Mouse (Mus musculus) ES-E14 (cell line): ENCODE measurements around the gene Slc35a2.

ENCODE experiments used
- CHD2 ChIP-seq: IDR thresholded peaks from 2 replicates; pipeline ENCODE4 v1.6.1; 2014; ENCODE audit warnings: mild to moderate bottlenecking, low read depth, low read length, inconsistent platforms
- HCFC1 ChIP-seq: IDR thresholded peaks from 2 replicates; pipeline ENCODE4 v1.6.1; 2012; ENCODE audit warnings: low read length, inconsistent platforms, borderline replicate concordance; ENCODE audit not compliant: insufficient read depth
- MAFK ChIP-seq: IDR thresholded peaks from 2 replicates; pipeline ENCODE4 v1.6.1; 2014; ENCODE audit warnings: mild to moderate bottlenecking, low read depth, low read length, inconsistent platforms; ENCODE audit not compliant: insufficient read depth
- ZNF384 ChIP-seq: IDR thresholded peaks from 2 replicates; pipeline ENCODE4 v1.6.1; 2012; ENCODE audit warnings: low read depth, low read length, inconsistent platforms

DNA sequence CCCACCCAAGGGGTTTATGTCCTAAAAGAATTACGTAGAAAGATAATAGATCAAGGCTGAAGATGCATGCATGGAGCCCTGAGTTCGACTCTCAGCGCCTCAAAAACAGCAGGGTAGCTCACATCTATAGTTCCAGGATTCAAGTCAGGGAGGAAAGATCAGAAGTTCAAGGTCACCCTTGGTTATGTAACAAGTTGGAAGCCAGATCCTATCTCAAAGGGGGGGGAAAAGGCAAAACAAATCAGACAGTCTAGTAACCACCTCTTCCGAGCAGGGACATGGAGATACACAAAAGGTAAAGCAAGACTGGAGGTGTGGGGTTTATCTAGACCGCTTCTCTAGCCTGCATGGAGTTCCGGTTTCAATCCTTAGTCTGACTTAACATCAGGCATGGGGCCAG is 42.4 kb downstream of the Slc35a2 start:
- no peak for TF ChIP-seq CHD2
- no peak for TF ChIP-seq MAFK
- no peak for TF ChIP-seq HCFC1
- no peak for TF ChIP-seq ZNF384
